Mouse (Mus musculus) hindbrain, embryonic 11.5 days (tissue): ENCODE results near the gene Gm28269. TPM values are rescaled to one million over a fixed set of nuclear protein-coding genes. Genes with fewer than 3 reads are reported as not detected.

ENCODE experiments used
- polyA plus RNA-seq: library from polyadenylated mRNA; unstranded; fragments of >200 nt; fragmentation: Nextera tagmentation; extraction: Ambion mirVana; gene quantifications from 2 replicates; pipeline ENCODE4 v1.2.1, GENCODE M21; 2014

Gm28269 gene
- polyA plus RNA-seq, 1 experiment from 2014 or later, result not detected

Other genes starting within 250 kb of the Gm28269 start
- 0.22 TPM in 1 of 2 replicates, not detected in the other for gene Slc6a14, start 30.2 kb downstream of the Gm28269 start, polyA plus RNA-seq